Mouse (Mus musculus): ENCODE measurements around the gene Sox8.

DNA sequence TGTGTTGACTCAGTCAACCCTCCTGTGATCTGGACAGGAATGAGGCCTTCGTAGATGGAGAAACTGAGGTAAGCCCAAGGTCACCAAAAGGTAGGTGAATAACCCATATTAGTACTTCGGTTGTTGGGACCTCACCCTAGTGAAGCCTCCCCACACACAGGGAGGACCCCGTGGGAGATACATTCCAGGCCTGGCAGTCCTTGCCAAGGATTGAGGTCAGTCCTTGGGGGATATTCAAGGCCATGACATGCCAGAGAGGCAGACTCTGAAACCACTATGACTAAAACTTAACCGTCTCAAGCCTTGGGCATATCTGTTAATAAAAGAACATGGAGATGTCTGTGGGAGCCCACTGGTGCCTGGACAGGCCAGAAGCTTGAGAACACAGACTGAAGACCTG is 28.7 kb downstream of the Sox8 start:
- TF ChIP-seq POLR2A (IDR thresholded peaks at IDR 0.05; ENCODE audit: control insufficient read depth, extremely low read depth, insufficient read depth, low read length, poor library complexity) (no peak), CTCF (IDR thresholded peaks at IDR 0.05; ENCODE audit: borderline replicate concordance, control insufficient read depth, extremely low read depth, insufficient read depth, low read length, poor library complexity) (no peak)
